Mouse (Mus musculus) embryo, embryonic 11 days (tissue): ENCODE data around the gene Btbd35f25.
"Not testable (repeated sequence)": the region's sequence is repeated elsewhere in the genome, so short reads cannot be mapped to it uniquely, and the experiment has no call there.

Experiments
- DNase-seq: peaks from one replicate; pipeline ENCODE4 v3.0.0-alpha.2; 2015

Btbd35f25 gene

GRCm38 (mm10) chrX:31717056-31717455, at the start of gene Btbd35f25:
TSS of gene Btbd35f25 (minus strand) at chrX:31717156.
- not testable (repeated sequence) for DNase-seq

GRCm38 (mm10) chrX:31766255-31766654, 49.3 kb upstream of the Btbd35f25 start:
- DNase-seq, result no peak

- DNase-seq, result no peak
Observed at GRCm38 (mm10) chrX:31764001-31764400, 47.0 kb upstream of the Btbd35f25 start.

- DNase-seq, result no peak
Observed at GRCm38 (mm10) chrX:31745079-31745478, 28.1 kb upstream of the Btbd35f25 start.

GRCm38 (mm10) chrX:31736958-31737357, 20.0 kb upstream of the Btbd35f25 start:
- DNase-seq, result no peak
